Mouse (Mus musculus) limb, embryonic 12.5 days (tissue): Measurements from ENCODE around the gene Tmem237. TPM values are rescaled to one million over a fixed set of nuclear protein-coding genes. Genes with fewer than 3 reads are reported as not detected.
A peak's percentile ranks its signal among the peaks of the same experiment; 100 is the strongest.

Experiments
- ATAC-seq: fragments of 200-750 bp; cut with Nextera tagmentation; 2 replicates; pipeline ENCODE4 v1.8.0; 2017; ENCODE audit warnings: low read depth, moderate TSS enrichment; ENCODE audit not compliant: insufficient number of reproducible peaks, insufficient read depth, low FRiP score, low TSS enrichment
- H3K27ac ChIP-seq: fragments of 300-500 bp; sonication (generic); 2 replicates; pipeline ENCODE4 v1.5.1; 2016; ENCODE audit warnings: mild to moderate bottlenecking, moderate library complexity
- H3K27me3 ChIP-seq: fragments of 300-500 bp; sonication (generic); 2 replicates; pipeline ENCODE4 v1.6.1; 2016; ENCODE audit warnings: mild to moderate bottlenecking, moderate library complexity
- H3K36me3 ChIP-seq: fragments of 300-500 bp; sonication (generic); 2 replicates; pipeline ENCODE4 v1.6.1; 2016; ENCODE audit warnings: mild to moderate bottlenecking, moderate library complexity
- H3K4me1 ChIP-seq: fragments of 300-500 bp; sonication (generic); replicated peaks from 2 replicates; pipeline ENCODE4 v1.6.1; 2016
- H3K4me2 ChIP-seq: fragments of 300-500 bp; sonication (generic); 2 replicates; pipeline ENCODE4 v1.6.1; 2016; ENCODE audit warnings: mild to moderate bottlenecking, moderate library complexity
- H3K4me3 ChIP-seq: fragments of 300-500 bp; sonication (generic); replicated peaks from 2 replicates; pipeline ENCODE4 v1.5.1; 2016; ENCODE audit warnings: mild to moderate bottlenecking
- H3K9ac ChIP-seq: fragments of 300-500 bp; sonication (generic); replicated peaks from 2 replicates; pipeline ENCODE4 v1.6.1; 2016; ENCODE audit warnings: mild to moderate bottlenecking, moderate library complexity
- H3K9me3 ChIP-seq: fragments of 300-500 bp; sonication (generic); 2 replicates; pipeline ENCODE4 v1.6.1; 2016; ENCODE audit warnings: mild to moderate bottlenecking, moderate library complexity
- WGBS: fragments of 180-500 bp; shearing (Covaris S2); methylation state at CpG from one replicate; pipeline ENCODE4 v1.1.7; 2016; 5-methylcytosine and 5-hydroxymethylcytosine counted together
- polyA plus RNA-seq: library from polyadenylated mRNA; unstranded; fragments of >200 nt; fragmentation: Nextera tagmentation; extraction: Ambion mirVana; gene quantifications from 2 replicates; pipeline ENCODE4 v1.2.1, GENCODE M21; 2016

Gene Tmem237
- 33.7 and 39.2 TPM in 2 replicates for polyA plus RNA-seq

DNA sequence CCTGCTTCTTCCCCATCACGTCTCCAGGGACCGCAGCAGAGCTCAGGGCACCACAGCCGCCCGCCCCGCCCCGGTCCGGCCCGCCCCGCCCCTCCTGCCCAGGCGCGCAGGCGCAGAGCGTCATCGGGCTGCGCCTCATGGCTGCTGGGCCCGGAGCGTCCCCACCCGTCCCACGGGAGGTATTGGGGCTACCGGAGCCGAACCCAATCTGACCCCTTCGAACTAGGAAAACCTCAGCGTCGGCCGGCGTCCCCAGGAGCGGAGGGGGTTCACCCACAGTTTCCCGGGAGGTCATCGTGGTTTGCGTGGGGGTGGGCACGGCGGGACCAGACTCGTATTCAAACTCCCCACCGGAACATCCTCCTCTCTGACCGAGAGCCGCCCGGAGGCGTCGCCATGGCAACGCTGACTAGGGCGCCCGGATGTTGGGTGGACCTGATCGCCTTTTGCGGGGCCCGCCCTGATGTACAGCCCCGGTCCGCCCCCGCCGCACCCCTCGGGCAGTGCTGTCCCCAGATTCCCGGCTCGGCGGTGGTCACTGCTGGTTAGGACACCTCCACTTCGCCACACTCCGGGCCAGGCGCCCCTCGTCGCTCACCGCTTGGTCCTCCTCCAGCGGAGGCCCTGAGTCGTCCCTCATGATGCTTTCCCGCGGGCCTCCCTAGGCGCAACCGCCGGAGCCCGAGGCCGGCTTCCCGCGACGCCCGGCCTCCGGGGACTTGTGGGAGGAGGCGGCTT, at the start of gene Tmem237:
Gene Tmem237, minus strand, starts transcription at position 689 of the 738 bp plus-strand sequence.
- no peaks in the 10 kb centered on the region; the same call in 1 of the 2 replicates for H3K4me1 ChIP-seq
- H3K9ac ChIP-seq: peak within 1 kb of the TSS; percentile 87
- H3K36me3 ChIP-seq: 0 out of 2 replicates have a peak, but pooled peaks cover 4% of the 10 kb centered on the region
- H3K4me2 ChIP-seq: peak within 1 kb of the TSS; percentile 86
- peak within 1 kb of the TSS; percentile 82 for H3K27ac ChIP-seq
- no peaks in the 10 kb centered on the region for H3K9me3 ChIP-seq
- peak; percentile 97 for ATAC-seq
- H3K4me3 ChIP-seq: peak within 1 kb of the TSS; percentile 70
- no peaks in the 10 kb centered on the region for H3K27me3 ChIP-seq
- WGBS: under 1% methylated on average over 69 of the region's 74 CpGs

GRCm38 (mm10) chr1:59169586-59169985, 49.4 kb upstream of the Tmem237 start:
- no peaks in the 10 kb centered on the region for H3K27me3 ChIP-seq
- H3K9ac ChIP-seq: no peak overlapping the region
- H3K4me2 ChIP-seq: no peak overlapping the region
- H3K4me3 ChIP-seq: no peak overlapping the region
- no peaks in the 10 kb centered on the region for H3K4me1 ChIP-seq
- H3K27ac ChIP-seq: no peak overlapping the region
- peaks cover 54% of the 10 kb centered on the region for H3K36me3 ChIP-seq
- no peak for ATAC-seq
- WGBS: 83% methylated on average over 6 of the region's 6 CpGs
- H3K9me3 ChIP-seq: no peaks in the 10 kb centered on the region

DNA sequence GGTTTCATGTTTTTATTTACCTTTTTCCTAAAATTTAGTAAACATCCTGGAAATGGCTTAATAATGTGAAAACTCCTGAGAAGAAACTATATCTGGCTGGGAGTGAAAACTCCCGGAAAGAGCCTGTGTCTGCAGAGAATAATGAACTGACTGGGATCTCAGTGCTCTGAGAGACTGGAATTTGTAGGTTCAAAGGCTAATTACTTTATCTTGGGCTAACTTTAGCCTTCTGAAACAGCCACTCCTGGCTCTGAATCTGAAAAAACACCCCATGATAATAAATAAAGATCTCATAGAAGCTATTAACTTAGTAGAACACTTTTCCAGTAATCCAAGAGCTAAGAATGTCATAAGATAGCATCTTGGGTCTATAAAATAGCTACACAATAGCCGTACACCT, 48.3 kb upstream of the Tmem237 start:
- H3K9ac ChIP-seq: no peak overlapping the region
- peaks cover 60% of the 10 kb centered on the region for H3K36me3 ChIP-seq
- H3K4me1 ChIP-seq: no peaks in the 10 kb centered on the region
- H3K27ac ChIP-seq: no peak overlapping the region
- no peak for ATAC-seq
- H3K27me3 ChIP-seq: no peaks in the 10 kb centered on the region
- H3K4me2 ChIP-seq: no peak overlapping the region
- WGBS: 63% methylated on average over 2 of the region's 2 CpGs
- H3K9me3 ChIP-seq: no peaks in the 10 kb centered on the region
- no peak overlapping the region for H3K4me3 ChIP-seq

- no peaks in the 10 kb centered on the region for H3K27me3 ChIP-seq
- no peak overlapping the region for H3K4me3 ChIP-seq
- no peaks in the 10 kb centered on the region for H3K4me1 ChIP-seq
- H3K36me3 ChIP-seq: peaks cover 68% of the 10 kb centered on the region
- H3K27ac ChIP-seq: no peak overlapping the region
- no peak overlapping the region for H3K4me2 ChIP-seq
- ATAC-seq: no peak
- no peak overlapping the region for H3K9ac ChIP-seq
- WGBS: 96% methylated on average over 4 of the region's 4 CpGs
- H3K9me3 ChIP-seq: no peaks in the 10 kb centered on the region
These were observed 47.6 kb upstream of the Tmem237 start for GRCm38 (mm10) chr1:59167654-59168425.

GRCm38 (mm10) chr1:59166232-59166905, 46.2 kb upstream of the Tmem237 start:
- Histone ChIP-seq H3K36me3 (peaks cover 60% of the 10 kb centered on the region), H3K9ac (no peak overlapping the region), H3K27me3 (no peaks in the 10 kb centered on the region), H3K4me2 (no peak overlapping the region), H3K9me3 (no peaks in the 10 kb centered on the region), H3K4me3 (no peak overlapping the region), H3K4me1 (no peaks in the 10 kb centered on the region), H3K27ac (no peak overlapping the region)
- 92% methylated on average over 9 of the region's 9 CpGs for WGBS
- no peak for ATAC-seq

GRCm38 (mm10) chr1:59163918-59164317, 43.7 kb upstream of the Tmem237 start:
- Histone ChIP-seq H3K4me2 (no peak overlapping the region), H3K4me1 (no peaks in the 10 kb centered on the region), H3K27me3 (no peaks in the 10 kb centered on the region), H3K9me3 (no peaks in the 10 kb centered on the region), H3K4me3 (no peak overlapping the region), H3K9ac (no peak overlapping the region), H3K36me3 (peaks cover 53% of the 10 kb centered on the region), H3K27ac (no peak overlapping the region)
- WGBS: 75% methylated on average over 5 of the region's 5 CpGs
- ATAC-seq: no peak

DNA sequence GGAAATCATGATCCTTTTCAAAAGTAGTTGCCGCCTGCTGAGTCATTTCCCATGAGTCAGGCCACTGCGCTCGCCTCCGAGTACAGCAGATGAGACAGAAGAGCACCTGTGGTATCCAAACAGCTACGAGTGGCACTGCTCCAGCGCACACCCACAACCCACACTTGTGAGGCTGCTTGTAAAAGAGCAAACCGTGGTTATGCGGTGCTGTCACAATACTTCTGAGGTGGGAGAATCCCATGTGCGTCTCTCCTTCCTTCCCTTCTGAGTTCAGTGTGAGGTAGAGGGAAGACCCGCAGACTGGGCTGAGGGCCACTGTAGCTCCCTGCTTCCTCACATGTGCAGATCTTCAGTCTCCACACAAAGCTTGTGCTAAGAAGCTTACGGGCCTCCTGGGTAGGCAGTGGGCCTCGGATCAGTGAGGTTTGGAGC, 42.8 kb upstream of the Tmem237 start, which contains the start of gene Mpp4:
Gene Mpp4, minus strand, starts transcription at position 360 of the 432 bp plus-strand sequence.
- no peaks in the 10 kb centered on the region for H3K27me3 ChIP-seq
- no peak for ATAC-seq
- no peak within 1 kb of the TSS for H3K9ac ChIP-seq
- H3K9me3 ChIP-seq: no peaks in the 10 kb centered on the region
- H3K27ac ChIP-seq: no peak within 1 kb of the TSS
- no peak within 1 kb of the TSS for H3K4me3 ChIP-seq
- WGBS: 68% methylated on average over 12 of the region's 12 CpGs
- no peaks in the 10 kb centered on the region for H3K4me1 ChIP-seq
- no peak within 1 kb of the TSS for H3K4me2 ChIP-seq
- peaks cover 45% of the 10 kb centered on the region for H3K36me3 ChIP-seq

DNA sequence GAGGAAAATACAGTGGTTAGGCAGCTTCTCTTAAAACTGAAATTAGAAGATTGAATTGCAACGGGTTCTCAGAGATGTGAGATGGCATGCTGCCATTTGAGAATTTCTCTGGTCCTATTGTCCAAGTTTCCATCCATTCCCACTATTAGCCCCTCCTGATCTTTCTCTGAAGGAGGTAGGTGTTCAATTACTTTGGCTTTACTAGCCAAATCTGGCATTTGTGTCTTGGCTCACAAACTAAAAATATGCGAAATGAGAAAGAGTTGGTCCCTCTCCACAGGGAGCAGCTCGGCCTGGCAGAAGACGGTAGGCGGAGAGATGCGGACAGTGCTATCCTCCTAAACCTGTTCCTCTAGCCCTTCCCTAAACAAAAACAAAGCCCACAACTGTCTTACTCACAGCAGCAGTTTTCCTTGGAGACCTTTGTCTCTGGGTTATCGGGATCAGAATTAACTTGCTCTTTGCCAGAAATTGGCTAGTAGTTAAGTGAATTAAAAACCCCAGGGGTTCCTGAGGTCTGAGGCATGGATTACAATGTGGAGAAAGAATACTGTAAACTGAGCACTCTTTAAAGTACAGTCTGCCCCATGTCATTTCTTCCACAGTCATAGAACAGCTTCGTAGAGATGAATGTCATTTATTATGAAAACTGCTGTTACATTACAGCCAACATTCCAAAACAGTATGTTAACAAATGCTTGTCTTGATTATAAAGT, 42.3 kb upstream of the Tmem237 start:
- H3K27ac ChIP-seq: no peak overlapping the region

GRCm38 (mm10) chr1:59161396-59161795, 41.2 kb upstream of the Tmem237 start:
- Histone ChIP-seq H3K27me3 (no peaks in the 10 kb centered on the region), H3K27ac (no peak overlapping the region)
- WGBS: 83% methylated on average over 6 of the region's 6 CpGs

More for the DNA sequence above, 42.3 kb upstream of the Tmem237 start:
- no peak overlapping the region for H3K4me2 ChIP-seq
- whole genome bisulfite sequencing: 69% methylated on average over 8 of the region's 8 CpGs
- H3K4me1 ChIP-seq: no peaks in the 10 kb centered on the region
- no peak overlapping the region for H3K9ac ChIP-seq
- H3K9me3 ChIP-seq: no peaks in the 10 kb centered on the region
- H3K27me3 ChIP-seq: no peaks in the 10 kb centered on the region
- H3K4me3 ChIP-seq: no peak overlapping the region
- no peak for ATAC-seq
- peaks cover 40% of the 10 kb centered on the region for H3K36me3 ChIP-seq

GRCm38 (mm10) chr1:59160871-59161270, 40.7 kb upstream of the Tmem237 start:
- Histone ChIP-seq H3K9me3 (no peaks in the 10 kb centered on the region), H3K4me3 (no peak overlapping the region), H3K36me3 (peaks cover 24% of the 10 kb centered on the region), H3K4me1 (no peaks in the 10 kb centered on the region), H3K27me3 (no peaks in the 10 kb centered on the region), H3K27ac (no peak overlapping the region), H3K9ac (no peak overlapping the region), H3K4me2 (no peak overlapping the region)
- ATAC-seq: no peak
- WGBS: 80% methylated on average over 6 of the region's 6 CpGs

More at GRCm38 (mm10) chr1:59161396-59161795, 41.2 kb upstream of the Tmem237 start:
- H3K4me3 ChIP-seq: no peak overlapping the region
- H3K36me3 ChIP-seq: peaks cover 29% of the 10 kb centered on the region
- H3K4me2 ChIP-seq: no peak overlapping the region
- no peak overlapping the region for H3K9ac ChIP-seq
- no peaks in the 10 kb centered on the region for H3K9me3 ChIP-seq
- ATAC-seq: no peak
- no peaks in the 10 kb centered on the region for H3K4me1 ChIP-seq
